Mouse (Mus musculus) heart, adult 18-20 months (tissue): ENCODE measurements around the gene Actl6b. TPM values are rescaled to one million over a fixed set of nuclear protein-coding genes. Genes with fewer than 3 reads are reported as not detected.
A peak's percentile ranks its signal among the peaks of the same experiment; 100 is the strongest.

Experiments
- DNase-seq, 2 experiments: peaks; one replicate each; pipeline ENCODE4 v3.0.0; 2021 to 2022; ENCODE audit warnings: mixed read lengths in 1 of 2
- total RNA-seq, 2 experiments: library from RNA; stranded (reverse); gene quantifications; 2 replicates each; pipeline ENCODE4 v1.2.3; 2021

The Actl6b gene
- total RNA-seq, 2 experiments from 2014 or later: not detected

- DNase-seq: peak in 1 of 2 experiments; percentile 20
Observed at GRCm38 (mm10) chr5:137529221-137529995, 23.9 kb upstream of the Actl6b start.

DNA sequence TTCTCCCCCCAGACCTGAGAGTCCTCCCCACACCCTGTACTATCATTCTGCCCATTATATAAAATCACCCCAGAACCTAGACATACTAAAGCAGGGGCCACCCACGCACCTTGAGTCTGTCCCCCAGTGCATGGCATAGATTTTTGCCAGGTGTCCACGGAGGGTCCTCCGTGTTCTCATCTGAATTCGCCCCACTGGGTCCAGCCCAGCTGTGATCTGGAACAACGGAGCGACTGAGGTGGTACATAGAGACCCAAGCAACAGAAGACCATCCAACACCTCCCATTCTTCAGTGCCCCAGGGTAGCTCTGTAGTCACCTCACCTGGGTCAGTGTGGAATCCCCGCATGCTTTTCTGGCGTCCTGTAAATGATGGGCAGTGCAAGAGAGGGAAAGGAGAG is 23.2 kb upstream of the Actl6b start:
- no peak for DNase-seq

DNA sequence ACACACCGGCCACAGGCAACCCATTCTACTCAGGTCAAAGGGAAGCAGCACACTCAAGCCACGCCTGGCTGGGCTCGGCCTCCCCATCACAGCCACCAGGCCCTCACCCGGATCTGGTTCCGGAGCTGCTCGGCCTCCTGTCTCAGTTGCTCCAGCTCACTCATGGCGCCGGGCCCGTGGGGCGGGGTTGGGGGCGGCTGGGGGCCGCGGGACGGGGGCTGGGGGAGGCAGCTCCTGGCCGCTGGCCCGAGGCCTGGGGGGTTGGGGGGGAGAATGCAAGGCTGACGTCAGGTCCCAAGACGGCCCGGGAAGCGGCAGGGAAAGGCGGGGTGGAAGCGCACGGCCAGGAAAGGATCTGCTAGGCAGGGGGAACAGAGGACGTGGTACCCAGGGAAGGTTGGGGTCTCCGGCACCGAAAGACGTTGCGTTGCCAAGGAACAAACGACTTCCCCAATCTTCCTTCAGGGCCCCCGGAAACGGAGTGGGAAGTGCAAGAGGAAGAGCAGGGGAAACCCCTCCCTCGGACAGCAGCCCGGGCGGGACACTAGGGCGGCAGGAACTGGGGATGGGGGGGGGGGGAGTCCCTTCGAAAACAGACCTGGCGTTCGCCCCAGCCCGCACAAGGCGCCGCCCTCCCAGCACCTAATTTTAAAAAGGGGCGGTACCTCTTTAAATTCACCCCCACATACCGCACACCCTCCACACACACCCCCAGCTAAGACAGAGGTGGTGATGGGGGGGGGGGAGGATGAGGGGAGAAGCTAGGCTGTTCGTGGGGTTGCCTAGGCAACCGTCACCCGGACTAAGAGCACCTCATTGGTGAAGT is 22.5 kb upstream of the Actl6b start:
- peak; percentile 79 to 88 for DNase-seq

DNA sequence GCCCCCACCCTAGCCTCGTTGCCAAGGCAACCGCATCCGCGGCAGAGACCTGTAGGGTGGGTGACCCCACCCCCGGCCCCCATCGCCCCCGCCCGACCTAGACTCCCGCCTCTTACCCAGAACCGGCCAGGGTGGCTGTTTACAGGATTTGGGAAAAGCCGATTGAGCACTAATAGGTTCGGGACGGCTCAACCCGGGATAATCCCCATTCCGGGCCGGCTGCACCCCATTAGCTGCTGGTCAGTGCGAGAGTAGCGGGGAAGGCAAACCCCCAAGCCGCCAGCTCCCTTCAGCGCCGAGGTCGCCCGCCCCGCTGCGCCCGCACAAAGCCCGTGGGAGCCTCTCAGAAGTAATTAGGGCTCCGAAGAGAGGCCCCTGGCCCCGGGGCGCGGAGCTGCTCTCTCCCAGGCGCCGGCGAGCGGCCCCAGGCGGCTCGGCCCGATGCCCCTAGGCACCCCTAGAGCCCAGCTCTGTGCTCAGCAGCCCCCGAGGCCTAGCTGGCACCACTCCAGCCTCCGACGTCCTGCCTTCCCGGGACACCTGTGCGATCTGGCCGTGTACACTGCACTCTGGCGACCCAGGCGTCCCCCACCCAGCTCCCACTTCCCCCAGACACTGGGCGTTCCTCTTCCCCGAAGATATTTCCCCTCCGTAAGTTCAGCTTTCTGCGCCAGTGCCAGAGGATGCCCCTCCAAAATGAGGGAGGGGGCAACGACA is 21.7 kb upstream of the Actl6b start:
- DNase-seq: peak; percentile 70 to 80

DNA sequence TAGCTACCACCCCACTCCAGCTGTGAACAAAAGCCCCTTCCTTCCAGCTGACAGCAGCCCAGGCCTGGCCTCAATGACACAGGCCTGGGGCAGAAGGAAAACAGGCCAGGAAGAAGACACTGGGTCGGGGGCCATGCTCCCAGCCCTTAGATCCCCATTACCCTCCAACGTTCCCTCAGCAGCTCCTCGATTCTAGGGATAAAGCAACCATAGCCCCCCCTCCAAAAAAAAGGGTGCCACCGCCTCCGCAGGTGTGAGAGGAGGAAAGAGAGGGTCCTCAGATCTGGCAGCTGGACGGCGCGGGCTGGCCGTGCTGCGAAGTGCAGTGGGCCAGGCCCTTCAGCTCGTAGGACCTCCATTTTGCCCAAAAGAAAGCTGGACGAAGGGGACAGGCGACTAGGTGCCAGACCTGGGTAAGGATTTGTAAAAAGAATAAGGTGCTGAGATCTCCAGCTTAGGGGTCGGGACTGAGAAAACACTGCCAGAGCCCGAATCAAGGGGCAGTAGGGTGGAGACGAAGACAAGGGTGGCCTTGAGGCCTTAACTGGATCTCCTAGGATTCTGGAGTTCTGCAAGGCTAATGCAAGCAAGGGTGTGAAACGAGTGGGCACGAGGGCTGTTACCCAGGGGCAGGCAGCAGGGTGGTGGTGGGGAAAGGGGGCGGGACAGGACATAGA is 21.0 kb upstream of the Actl6b start:
- DNase-seq: peak in 1 of 2 experiments; percentile 68

DNA sequence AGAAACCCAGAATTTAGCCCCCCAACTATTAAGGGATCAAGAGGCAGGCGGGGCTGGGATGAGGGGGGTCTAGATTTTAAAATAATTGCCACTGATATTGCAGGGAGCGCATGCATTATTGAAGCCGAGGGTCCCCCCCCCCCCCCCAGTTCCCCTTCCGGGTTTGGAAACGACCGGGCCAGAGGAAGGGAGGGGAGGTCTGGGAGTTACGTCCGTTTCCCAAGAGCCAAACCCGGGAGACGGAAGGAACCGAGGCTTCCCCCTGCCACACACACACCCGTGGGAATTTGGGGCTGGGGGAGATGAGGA is 20.6 kb upstream of the Actl6b start:
- DNase-seq: no peak

DNA sequence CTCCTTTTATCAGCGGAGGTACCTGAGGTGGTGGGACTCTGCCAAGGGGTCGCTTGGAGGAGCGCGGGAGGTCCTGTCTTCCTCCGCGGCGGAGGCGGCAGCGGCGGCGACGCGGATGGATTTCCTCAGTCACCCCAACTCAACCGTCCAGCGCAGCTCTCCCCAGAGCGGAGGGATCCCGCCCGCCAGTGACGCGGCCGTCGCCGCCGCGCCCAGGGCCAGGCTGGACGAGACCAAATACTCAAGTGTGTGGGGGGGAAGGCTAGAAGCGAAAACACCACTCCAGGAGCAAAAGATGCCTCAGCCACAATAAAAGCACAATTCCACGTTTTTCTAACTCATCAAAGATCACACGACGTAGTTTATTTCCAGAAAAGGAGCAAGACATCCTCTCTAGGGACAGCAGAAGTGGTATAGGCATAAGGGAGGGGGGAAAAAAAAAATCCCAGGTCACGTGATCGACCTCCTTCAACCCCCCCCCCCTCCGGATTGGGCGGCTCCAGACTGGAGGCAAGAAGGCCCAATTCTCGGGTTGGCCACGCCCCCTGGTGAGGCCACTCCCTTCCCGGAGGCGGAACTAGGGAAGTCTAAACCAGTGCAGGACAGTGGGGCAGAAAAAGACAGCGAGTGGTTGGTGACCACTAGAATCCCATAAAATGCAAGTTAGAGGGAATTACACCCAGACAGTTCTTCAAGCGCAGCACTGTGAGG is 20.0 kb upstream of the Actl6b start, which contains the start of the genes Epo and Gnb2:
Gene Epo, minus strand, starts transcription at position 126 of the 711 bp plus-strand sequence.
Gene Gnb2, minus strand, starts transcription at position 394 of the 711 bp plus-strand sequence.
- DNase-seq: peak; percentile 99 to 100

DNA sequence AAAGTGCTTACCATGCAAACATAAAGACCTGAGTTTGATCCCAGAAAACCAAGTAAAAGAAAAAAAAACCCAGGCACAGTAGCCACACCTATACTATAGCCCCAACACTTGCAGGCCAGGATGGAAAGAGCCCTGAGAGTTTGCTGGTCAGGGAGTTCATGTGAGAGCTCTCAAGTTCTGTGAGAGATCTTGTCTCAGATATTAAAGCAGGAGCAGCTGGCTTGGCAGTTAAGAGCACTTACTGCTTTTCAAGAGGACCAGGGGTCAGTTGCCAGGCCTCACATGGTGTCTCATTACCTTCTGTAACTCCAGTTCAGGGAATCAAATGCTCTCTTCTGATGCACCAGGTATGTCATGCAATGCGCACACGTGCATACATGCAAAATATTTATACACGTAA is 18.6 kb upstream of the Actl6b start:
- DNase-seq: peak in 1 of 2 experiments; percentile 4

GRCm38 (mm10) chr5:137535318-137535717 is 18.0 kb upstream of the Actl6b start:
- DNase-seq: no peak

- no peak for DNase-seq
Observed at GRCm38 (mm10) chr5:137537461-137537860, 15.9 kb upstream of the Actl6b start.

GRCm38 (mm10) chr5:137539291-137539801 is 14.0 kb upstream of the Actl6b start:
- DNase-seq: peak in 1 of 2 experiments; percentile 23

- no peak for DNase-seq
Observed at GRCm38 (mm10) chr5:137540991-137541390, 12.3 kb upstream of the Actl6b start.

DNA sequence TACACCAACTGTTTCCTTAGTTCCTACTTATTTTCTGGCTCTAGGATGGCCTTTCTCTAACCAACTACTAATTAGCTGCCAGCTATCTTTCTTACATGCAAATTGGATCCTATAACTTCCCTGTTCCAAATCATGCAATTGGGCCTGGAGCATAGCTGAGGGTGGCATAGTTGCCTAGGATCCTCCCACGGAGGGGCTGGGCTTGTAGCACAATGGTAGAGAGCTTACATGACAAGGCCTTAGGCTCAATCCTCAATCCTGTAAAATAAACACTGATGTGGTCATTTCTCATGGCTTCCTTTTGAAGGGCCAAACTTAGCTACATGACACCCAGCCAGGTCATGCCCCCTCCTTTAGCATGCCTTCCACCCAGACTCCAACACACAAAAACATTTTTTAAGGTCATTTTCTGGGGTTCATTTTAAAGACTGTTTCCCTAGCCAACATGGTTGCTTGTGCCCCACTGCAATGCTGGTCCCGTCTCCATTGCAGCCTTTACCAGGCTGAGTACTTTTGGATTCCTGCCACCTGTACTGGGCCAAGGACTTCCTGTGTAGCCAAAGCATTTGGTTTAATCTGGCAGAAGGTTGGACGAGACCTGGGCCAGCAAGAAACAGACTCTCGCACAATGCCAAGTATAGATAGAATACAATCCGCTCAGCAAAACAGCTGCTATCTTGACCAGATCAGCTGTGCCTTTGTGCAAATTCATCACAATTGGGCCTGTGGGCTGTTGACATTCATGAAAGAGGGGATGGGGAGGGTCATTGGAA is 11.4 kb upstream of the Actl6b start:
- peak in 1 of 2 experiments; percentile 40 for DNase-seq

- no peak for DNase-seq
Observed at GRCm38 (mm10) chr5:137544926-137545325, 8.4 kb upstream of the Actl6b start.

DNA sequence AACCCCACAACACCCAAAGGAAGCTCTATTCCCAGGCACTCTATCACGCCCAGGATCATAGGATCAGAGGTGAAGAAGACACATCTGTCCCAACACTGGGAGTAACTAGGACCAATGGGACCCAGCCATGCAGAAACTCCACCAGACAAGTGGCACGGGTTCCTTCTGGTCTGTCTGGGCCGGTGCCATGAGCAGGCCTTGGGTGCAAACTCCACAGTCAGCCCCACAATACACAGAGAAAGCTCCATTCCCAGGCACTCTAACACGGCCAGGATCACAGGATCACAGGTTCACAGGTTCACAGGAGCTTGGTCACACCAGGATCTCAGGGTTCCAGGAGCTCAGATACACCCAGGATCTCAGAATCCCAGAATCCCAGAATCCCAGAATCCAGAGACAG is 7.7 kb upstream of the Actl6b start:
- DNase-seq: no peak

GRCm38 (mm10) chr5:137549840-137550239 is 3.5 kb upstream of the Actl6b start:
- no peak for DNase-seq

DNA sequence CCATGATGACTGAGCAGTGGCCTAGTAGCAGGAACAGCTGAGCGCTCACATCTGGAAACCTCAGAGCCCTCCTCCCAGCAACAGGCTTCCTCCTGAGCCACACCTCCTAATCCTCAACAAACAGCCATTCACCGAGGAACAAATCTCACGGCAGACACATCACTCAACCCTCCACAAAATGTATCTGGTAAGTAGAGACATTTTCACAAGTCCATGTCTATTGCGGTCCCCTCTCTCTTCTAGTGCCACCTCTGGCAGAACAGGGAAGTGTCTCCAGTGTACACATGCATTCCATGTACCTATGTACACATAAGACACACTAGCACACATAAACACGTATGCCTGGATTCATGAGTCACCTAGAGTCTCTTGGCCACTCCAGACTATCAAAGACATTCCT is 2.2 kb upstream of the Actl6b start:
- DNase-seq: no peak

DNA sequence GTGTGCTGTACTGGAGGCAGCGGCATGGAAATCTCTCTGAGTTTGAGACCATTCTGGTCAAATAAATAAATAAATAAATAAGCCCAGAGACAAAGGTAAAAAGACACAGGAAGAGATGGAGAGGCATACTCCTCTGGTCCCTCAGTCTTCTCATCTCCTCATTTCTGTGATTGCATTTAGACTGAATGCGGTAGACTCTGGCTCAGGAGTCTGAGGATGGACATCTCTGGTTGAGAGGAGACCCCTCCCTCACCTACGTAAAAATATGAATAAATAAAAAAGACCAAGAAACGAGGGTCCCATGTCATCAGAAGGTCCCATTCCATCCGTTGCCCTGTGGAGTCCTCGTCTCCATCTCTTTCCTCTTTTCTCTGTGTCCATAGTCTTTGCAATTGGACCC is 317 bp upstream of the Actl6b start:
- DNase-seq: no peak

- DNase-seq: no peak
Observed at GRCm38 (mm10) chr5:137553898-137554297, 581 bp downstream of the Actl6b start.

DNA sequence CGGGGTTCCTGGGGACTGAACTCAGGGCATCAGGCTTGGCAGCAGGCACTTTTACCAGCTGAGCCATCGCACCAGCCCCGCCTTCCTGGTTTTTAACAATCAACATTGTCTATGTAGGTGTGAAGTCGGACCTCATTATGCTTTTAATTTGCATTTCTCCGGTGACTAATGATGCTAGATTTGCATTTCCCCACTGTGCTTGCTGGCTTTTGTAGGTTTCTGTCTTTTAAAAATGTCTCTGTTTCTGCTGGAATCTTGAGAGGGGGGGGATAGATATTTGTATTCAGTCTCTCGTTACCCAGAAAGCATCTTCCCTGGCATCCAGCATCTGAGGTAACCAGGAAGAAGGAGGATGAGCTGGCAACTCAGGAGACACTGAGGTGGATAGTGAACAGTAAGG is 8.2 kb downstream of the Actl6b start:
- no peak for DNase-seq
